Mouse (Mus musculus): ENCODE data around the gene Brpf3.

DNA sequence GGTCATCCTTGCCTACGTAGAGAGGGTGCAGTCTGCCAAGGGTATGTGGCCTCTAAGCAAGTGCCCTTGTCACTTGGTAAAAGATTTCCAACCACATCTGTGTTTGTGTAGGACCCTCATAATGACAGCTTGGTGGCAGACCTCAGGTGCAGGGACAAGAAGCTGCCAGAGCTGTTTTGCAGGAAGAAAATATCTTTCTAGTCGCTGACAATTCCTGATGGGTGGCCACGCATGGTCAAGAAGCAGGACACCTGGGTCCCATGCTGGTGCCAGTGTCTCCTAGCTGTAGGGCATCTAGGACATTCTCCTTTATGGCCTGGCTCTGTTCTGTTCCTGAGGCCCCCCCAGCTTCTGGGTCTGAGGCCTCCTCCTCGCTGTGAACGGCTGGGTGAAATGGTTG is 75.4 kb downstream of the Brpf3 start:
- TF ChIP-seq CTCF (IDR thresholded peaks at IDR 0.05; ENCODE audit: low read depth) (no peak), EP300 (optimal IDR thresholded peaks at IDR 0.05) (no peak)
